Mouse (Mus musculus) lung, postnatal 10 days (tissue): Measurements from ENCODE around the gene Ctla4.

Experiments
- DNase-seq: peaks from one replicate; pipeline ENCODE4 v3.0.0; 2021

The Ctla4 gene

DNA sequence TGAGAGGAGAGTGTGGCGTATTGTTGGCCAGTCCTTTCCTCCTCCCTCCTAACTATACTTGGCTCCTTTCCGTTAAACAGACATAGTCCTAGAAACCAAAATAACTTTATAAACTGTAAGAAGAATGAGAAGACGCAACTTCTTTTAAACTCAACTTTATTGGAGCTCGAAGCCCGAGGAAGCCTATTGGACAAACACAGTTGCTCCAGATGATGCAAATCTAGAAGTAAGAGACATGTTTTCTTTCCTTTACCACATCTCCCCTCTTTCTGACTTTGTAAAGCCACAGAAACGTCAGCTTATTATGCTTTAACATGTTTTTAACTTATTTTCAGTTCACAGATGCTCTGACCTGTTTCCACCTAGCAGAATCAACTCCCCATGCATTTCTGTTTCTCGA is at the start of gene Ctla4:
TSS of gene Ctla4 (plus strand) at position 20 of the 400 bp plus-strand sequence.
- DNase-seq = no peak

- no peak for DNase-seq
These were observed 47.6 kb upstream of the Ctla4 start for GRCm38 (mm10) chr1:60839161-60839560.

GRCm38 (mm10) chr1:60845318-60846060 is 41.3 kb upstream of the Ctla4 start:
- DNase-seq = no peak

DNA sequence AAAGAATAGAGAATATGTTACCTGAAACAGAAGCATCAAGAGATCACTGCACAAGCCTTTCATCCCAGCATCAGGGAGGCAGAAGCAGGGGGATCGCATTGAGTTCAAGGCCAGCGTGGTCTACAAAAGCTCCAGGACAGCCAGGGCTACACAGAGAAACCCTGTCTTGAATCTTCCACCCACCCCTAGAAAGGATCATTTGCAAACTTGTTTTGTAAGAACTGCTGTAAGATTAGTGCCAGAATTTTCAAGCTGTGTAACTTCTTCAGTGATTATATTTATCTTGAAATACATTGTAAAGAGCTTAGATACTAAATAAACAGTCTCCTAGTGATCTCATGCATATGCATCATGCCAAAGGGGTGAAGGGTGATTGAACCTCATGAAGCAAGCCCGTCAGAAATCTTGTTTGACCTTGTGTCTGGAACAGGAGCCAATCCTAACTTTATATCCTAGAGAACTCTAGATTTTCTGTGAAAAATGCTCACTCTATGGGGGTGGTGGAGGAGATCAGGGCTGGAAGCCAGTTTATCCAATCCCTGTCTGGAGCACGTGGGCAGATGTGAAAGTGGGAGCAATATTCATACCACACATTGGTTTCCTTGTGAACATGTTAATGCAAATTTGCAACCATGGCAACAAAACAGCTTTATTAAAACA is 40.1 kb upstream of the Ctla4 start:
- no peak for DNase-seq

GRCm38 (mm10) chr1:60849112-60849511 is 37.7 kb upstream of the Ctla4 start:
- DNase-seq = no peak

- DNase-seq = no peak
These were observed 37.0 kb upstream of the Ctla4 start for GRCm38 (mm10) chr1:60849816-60850215.

DNA sequence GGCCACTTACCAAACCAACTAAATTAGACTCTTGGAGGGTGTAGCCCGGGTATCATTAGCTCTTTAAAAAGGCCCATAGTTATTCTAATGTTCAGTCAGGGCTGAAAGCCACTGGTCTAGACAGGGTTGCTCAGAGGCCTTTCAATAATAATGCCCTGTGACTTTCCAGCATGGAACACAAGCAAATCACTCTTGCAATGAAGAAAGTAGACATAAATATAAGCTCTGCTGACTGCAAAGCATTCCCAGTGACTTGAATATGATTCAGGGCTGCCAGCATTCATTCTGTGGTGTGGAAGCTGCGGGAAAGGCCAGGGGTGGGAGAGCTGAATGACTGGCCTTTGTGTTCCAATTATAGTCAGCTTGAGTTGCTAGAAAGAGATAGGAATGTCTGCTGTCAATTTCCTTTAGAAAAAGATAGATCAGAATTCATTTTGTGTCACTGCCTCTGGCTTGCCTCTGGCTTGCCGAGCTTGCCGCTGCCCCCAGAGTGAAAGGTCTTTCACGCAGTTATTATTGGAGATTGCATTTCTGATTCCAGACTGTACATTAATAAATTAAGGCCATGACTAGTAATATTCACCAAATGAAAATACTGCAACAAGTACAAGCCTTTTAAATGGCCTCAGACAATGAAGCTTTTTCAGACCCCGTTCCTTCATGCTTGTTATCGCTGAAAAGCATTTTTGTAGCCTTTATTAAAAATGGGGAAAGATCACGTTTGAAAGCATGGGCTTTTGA is 35.6 kb upstream of the Ctla4 start:
- DNase-seq = no peak

DNA sequence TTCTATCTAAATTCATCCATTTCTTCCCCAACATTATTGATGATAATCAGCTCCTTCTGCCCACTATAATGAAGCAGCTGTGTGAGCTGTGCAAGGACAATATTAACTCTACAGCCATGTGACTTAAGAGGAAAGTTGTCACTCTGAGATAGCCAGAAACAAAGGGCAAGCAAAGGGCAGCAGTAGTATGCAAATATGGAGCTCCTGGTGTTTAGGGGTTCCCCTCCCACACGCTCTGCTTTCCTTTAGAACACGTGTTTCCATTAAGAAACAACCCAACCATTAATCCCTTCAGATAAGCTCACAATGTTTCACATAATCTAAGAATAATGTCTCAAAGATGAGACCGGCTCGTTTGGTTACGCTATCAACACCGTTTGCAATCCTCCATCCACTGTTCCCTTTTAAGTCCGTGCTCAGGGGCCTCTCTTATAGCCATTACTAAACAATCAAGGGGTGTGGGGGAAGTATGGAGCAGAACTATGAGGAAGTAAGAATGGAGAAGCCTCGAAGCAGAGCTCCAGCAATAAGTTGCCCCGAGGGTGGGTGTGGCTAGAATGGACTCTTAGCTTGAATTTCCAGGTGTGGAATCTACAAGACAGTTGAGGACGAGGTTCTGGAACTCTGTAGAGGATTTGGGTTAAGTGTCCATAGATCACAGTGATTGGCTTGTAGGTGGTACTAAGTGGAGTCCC is 34.6 kb upstream of the Ctla4 start:
- no peak for DNase-seq

DNA sequence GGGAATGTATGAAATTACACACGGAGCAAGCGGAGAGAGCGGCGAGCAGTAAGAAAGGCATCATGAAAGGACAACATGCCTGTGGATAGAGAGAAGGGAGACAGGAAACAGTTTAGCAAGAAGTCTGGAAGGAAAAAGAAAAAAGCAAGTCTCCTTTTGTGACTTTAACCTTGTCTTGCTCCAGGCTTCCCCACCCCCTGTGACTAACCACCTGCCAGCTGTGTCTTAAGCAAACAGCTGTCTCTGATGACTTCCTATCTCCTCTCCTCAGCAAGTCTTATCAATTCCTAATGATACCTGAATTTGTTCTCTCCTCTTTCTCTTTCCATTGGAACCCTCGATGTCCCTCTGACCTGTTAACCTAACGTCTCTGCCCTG is 34.0 kb upstream of the Ctla4 start:
- DNase-seq = no peak

DNA sequence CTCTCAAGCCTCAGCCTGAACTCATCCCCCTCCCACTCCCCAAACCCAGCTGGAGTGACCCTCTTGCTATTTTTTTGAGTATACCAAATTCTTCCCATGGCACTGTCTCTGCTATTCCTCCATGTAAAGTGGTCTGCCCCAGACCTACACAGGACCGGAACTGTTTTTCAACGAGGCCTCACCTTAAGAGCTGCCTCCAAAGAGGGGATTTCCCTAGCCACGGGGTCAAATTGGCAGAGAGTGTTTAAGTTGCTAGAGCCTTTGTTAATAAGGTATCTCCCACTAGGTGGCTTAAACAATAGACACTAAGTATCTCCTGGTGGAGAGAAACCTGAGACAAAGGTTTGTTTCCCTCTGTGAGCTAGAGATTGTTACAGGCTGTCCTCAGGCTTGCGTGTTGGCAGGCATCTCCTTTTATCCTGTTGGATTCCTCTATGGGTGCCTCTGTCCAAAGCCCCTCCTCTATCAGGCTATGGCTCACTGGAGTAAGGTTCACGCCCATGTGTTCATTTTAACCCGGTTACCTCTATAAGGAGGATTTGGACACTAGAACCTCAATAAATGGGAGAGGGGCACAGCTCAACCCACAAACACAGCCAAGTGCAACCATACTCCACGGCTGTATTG is 33.4 kb upstream of the Ctla4 start:
- DNase-seq = no peak

DNA sequence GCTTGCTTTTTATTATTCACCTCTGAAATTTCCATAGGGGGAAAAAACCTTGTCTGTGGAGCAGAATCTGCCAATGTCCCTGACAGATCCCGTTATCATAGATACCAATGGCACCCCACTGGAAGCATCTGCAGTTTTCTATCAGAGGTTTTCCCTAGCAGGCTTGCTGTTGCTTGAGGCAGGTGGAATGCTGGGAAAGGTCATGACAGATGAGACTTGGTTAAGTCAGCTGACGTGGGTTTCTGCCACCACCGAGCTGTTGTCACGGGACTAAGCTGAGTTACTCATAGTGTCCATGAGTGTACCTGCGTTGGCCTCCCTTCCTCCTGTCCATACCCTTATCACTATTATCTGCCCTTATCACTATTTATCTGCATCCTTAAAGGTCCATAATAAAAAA is 32.8 kb upstream of the Ctla4 start:
- no peak for DNase-seq

GRCm38 (mm10) chr1:60857351-60858220 is 29.2 kb upstream of the Ctla4 start:
- peak; percentile 23 for DNase-seq

GRCm38 (mm10) chr1:60859159-60859558 is 27.6 kb upstream of the Ctla4 start:
- no peak for DNase-seq

- DNase-seq = no peak
These were observed 27.0 kb upstream of the Ctla4 start for GRCm38 (mm10) chr1:60859842-60860241.

DNA sequence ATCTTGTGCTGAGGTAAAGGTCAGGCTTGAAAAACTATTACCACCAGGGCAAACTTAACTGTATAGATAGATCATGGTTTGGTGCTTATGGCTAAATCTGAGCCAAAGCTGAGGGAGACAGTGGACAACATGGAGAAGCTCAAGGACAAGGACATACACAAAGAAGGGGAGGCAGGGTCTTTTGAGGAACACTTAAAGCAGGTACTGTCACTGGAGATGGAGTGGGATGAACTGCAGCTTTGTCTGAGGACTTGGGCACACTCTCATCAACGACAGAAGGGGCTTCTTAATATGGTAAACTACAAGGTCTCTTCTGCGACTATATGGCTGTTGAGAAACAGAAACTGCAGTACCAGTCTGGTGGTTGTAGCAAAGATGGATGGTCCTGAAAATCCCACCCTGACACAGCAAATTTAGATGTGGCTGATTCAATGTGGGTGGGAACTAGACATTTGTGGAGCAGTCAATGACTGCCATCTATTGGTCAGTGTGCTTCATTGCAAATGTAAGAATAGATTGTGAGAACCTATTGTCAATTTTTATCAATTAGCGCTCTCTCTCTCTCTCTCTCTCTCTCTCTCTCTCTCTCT is 26.3 kb upstream of the Ctla4 start:
- DNase-seq = peak; percentile 68

GRCm38 (mm10) chr1:60860955-60861354 is 25.8 kb upstream of the Ctla4 start:
- no peak for DNase-seq

GRCm38 (mm10) chr1:60861431-60861830 is 25.4 kb upstream of the Ctla4 start:
- DNase-seq = no peak

DNA sequence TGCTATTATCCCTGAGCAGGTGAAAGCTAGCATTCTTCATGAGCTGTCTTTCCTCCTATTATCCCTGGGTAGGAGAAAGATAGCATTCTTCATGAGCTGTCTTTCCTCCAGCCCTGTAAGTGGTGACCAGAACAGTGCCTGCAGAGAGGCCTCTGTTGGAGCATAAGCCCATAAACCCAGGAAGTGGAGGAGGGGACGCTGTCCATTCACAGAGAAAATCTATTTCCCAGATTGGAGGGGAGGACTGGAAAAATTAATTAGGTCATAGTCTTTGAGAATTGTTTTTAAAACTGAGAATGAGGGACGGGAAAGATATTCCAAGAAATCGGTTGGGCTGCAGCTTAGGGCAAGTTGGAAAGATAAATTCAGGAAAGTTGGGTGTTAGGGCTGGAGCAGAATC is 24.3 kb upstream of the Ctla4 start:
- no peak for DNase-seq

DNA sequence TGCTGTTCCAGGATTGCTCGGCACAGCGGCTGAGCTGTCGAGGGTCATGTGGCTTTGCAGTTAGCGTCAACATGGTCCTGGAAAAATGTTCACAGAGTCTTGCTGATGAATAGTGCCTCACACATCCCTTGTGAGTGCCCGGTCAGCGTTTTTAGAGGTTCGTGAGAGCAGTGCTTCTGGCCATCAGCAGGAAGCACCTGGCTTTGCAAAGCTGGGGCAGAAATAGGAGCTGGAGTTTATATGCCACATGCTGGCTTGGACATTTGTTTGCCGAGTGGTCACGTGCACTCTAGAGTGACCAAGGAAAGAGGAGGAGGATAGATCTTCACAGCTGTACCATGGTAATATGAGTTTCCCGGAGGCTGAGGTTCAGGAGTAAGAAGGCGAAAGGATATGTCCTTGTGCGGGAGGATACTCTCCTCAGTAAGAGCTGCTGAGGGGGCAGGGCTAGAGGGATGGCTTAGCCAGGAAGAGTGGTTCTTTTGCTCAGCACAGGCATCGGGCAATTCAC is 23.8 kb upstream of the Ctla4 start:
- DNase-seq = peak; percentile 44

GRCm38 (mm10) chr1:60863701-60864100 is 23.1 kb upstream of the Ctla4 start:
- DNase-seq = no peak

GRCm38 (mm10) chr1:60865167-60865566 is 21.6 kb upstream of the Ctla4 start:
- no peak for DNase-seq
